Mouse (Mus musculus): ENCODE measurements around the gene Tmod2.

DNA sequence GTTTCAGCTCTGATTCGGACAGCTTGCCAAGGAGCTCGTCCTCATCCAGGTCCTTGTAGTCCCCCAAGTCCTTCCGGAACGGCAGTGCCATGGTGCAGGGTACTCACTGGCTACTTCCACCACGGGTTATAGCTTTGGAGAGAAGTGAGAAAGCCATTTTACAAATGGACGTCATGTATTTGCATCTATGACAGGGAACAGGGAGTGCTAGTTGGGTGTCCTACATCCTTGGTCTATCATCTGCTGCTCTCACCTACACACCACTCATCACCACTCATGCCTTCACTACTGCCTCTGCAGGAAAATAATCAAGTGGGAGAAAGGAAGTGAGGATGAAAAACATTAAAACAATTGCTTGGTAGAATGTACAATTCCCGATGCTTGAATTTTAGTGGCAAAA lies 78.7 kb downstream of the Tmod2 start:
- TF ChIP-seq POLR2A (IDR thresholded peaks at IDR 0.05; ENCODE audit: borderline replicate concordance, extremely low read depth, low read depth, low read length) = no peak
- no peak for TF ChIP-seq CTCF (IDR thresholded peaks at IDR 0.05; ENCODE audit: insufficient read depth, low read length)

Measured in lung, adult 2 months (tissue).